Mouse (Mus musculus): ENCODE data around the gene Cd38.
A peak's percentile ranks its signal among the peaks of the same experiment; 100 is the strongest.

Cd38 gene

GRCm38 (mm10) chr5:43868253-43868652 is at the start of gene Cd38:
TSS of gene Cd38 (plus strand) at chr5:43868553.
- no peak for DNase-seq (ENCODE audit: low read depth, low spot score)

GRCm38 (mm10) chr5:43818695-43819094 is 49.7 kb upstream of the Cd38 start, which contains the start of gene Bst1:
TSS of gene Bst1 (plus strand) at chr5:43818885.
- DNase-seq (ENCODE audit: low read depth, low spot score): peak; percentile 32

- no peak for DNase-seq (ENCODE audit: low read depth, low spot score)
Observed at GRCm38 (mm10) chr5:43820785-43821184, 47.6 kb upstream of the Cd38 start.

GRCm38 (mm10) chr5:43821538-43821937 is 46.8 kb upstream of the Cd38 start, which contains the start of gene Fbxl5:
TSS of gene Fbxl5 (minus strand) at chr5:43821638.
- DNase-seq (ENCODE audit: low read depth, low spot score): no peak

DNA sequence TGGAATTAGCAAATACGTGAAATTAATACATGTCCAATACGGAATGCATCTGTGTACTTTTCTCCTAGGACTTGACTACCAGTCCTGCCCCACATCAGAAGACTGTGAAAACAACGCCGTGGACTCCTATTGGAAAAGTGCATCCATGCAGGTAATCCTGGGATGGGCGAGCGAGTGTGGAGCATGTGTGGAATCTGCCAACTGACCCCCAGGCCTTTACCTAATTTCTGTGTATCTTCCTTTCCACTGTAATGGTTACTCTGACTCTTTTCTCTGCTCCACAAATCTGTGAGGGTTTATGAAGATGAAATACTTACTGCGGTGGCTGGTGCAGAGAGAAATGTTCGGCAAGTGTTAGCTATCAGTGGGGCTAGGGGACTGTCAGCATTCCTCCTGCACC is 46.2 kb upstream of the Cd38 start:
- DNase-seq (ENCODE audit: low read depth, low spot score): no peak

GRCm38 (mm10) chr5:43822824-43823223 is 45.5 kb upstream of the Cd38 start:
- DNase-seq (ENCODE audit: low read depth, low spot score): no peak

DNA sequence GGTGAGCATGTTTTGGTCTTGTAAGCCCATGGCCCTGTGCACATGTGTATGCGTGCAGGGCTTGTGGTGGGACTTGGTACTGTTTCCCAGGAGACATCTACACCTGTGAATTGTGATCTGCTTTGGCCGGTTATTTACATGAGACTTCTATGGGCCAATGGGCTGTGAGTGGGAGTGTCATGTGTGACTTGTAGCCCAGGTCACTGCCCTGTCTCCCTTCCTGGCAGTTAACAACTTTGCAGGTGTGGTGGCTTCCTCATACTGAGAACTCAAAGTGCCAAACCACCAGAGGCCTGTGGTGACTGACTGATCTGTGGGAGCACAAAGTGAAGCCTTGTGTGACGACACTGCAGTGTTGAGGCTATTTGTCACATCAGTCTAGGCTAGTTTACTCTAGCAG is 43.8 kb upstream of the Cd38 start:
- no peak for DNase-seq (ENCODE audit: low read depth, low spot score)

DNA sequence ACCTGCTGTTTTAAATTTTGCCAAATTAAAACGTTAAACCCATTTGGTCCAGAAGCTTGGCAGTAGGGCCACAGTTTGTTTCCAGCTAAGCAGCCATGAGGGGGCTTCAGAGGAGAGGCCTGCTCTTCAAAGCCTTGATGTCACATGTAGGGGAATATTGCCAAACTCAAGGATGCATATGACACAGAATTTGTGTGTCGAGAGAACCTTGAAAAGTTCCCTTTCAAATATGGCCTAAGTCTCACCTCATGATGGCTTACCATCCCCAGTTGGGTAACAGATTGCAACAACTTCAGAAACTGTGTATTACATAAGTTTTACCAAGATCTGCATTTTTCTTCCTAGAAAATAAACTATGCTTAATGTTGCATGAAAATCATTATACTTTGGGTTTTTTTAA is 41.5 kb upstream of the Cd38 start:
- DNase-seq (ENCODE audit: low read depth, low spot score): no peak

GRCm38 (mm10) chr5:43827366-43827765 is 41.0 kb upstream of the Cd38 start:
- no peak for DNase-seq (ENCODE audit: low read depth, low spot score)

- DNase-seq (ENCODE audit: low read depth, low spot score): no peak
Observed at GRCm38 (mm10) chr5:43836590-43836989, 31.8 kb upstream of the Cd38 start.

- no peak for DNase-seq (ENCODE audit: low read depth, low spot score)
Observed at GRCm38 (mm10) chr5:43837372-43837771, 31.0 kb upstream of the Cd38 start.

DNA sequence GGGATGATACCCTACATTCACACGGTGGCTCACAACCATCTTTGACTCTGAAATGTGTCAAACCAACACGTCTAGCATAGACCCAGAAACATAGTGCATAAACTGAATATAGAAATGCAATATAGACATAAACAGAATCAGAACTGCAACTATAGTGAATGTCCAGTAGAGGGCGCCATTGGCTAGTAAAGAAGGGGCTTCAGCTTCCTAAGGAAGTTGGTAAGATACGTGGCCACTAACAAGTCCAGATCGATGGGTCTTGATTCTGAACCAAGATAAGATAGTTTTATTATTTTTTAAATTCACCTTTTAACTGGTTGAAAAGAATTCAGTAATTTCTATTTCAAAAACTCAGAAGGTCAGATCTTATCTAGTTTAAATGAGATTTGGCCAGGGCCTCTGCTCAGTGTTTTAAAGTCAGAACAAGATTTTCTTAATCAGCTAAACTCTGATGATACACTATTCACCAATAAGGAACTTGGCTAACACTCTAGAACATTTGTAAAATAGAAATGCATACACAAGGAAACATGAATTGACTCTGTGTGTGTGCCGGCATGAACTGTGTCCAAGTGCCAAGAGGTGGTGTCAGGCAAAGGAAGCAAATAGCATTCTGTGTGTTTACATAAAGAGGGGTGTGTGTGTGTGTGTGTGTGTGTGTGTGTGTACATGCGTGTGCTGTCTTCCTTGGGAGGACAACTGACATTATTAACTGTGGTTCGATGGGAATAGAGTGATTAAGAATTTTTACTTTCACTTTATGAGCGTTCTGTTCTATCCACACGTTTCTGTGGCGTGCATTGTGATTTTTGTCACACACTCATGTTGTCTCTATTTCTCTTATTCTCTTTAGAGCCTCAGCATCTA is 27.0 kb upstream of the Cd38 start:
- peak; percentile 75 for DNase-seq (ENCODE audit: low read depth, low spot score)

- DNase-seq (ENCODE audit: low read depth, low spot score): no peak
Observed at GRCm38 (mm10) chr5:43842011-43842285, 26.4 kb upstream of the Cd38 start.

GRCm38 (mm10) chr5:43842576-43843155 is 25.7 kb upstream of the Cd38 start:
- peak; percentile 46 for DNase-seq (ENCODE audit: low read depth, low spot score)

GRCm38 (mm10) chr5:43845083-43845482 is 23.3 kb upstream of the Cd38 start:
- no peak for DNase-seq (ENCODE audit: low read depth, low spot score)

DNA sequence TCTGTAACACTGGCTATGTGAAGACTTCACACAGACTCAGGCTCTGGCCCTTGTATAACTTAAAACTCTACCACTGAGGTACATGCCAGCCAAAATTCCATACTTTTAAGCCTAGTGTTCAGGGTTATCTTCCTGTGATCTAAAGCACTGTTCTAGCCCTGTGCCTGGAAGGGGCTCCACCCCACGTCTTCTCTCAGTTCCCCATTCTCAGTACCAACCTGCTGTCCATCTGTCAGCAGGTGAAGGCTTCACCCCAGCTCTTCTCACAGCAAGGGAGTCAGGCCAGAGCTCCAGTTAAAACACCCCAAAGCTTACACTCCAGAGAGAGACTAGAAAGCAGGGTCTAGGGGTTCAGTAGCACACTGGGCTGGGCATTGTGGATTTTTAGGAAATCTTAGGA is 22.7 kb upstream of the Cd38 start:
- no peak for DNase-seq (ENCODE audit: low read depth, low spot score)

DNA sequence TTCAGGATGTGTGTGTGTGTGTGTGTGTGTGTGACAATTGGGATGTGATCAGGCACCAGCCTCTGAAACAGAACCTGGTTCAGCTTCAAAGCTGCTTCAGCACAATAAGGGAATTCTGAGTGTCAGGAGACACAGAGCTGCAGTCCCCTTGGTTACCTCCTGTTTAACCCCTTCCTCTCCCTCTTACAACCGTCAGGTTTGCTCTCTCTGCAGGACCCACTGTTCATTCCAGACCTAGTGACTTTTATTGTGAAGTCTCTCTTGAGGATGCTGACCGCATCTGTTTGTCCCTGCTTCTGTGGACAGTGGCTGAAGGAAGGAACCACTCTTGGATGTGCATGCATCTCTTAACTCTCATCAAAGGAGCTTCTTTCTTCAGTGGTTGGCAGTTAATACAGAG is 22.1 kb upstream of the Cd38 start:
- DNase-seq (ENCODE audit: low read depth, low spot score): no peak

- no peak for DNase-seq (ENCODE audit: low read depth, low spot score)
Observed at GRCm38 (mm10) chr5:43847555-43847954, 20.8 kb upstream of the Cd38 start.

- no peak for DNase-seq (ENCODE audit: low read depth, low spot score)
Observed at GRCm38 (mm10) chr5:43848275-43848674, 20.1 kb upstream of the Cd38 start.

GRCm38 (mm10) chr5:43853096-43853867 is 15.1 kb upstream of the Cd38 start:
- peak; percentile 57 for DNase-seq (ENCODE audit: low read depth, low spot score)

GRCm38 (mm10) chr5:43853868-43854488 is 14.4 kb upstream of the Cd38 start:
- no peak for DNase-seq (ENCODE audit: low read depth, low spot score)

- no peak for DNase-seq (ENCODE audit: low read depth, low spot score)
Observed at GRCm38 (mm10) chr5:43855769-43856168, 12.6 kb upstream of the Cd38 start.

Data from ZHBTc4 (cell line).